Mouse (Mus musculus): ENCODE results near the gene Arntl.

- no peak for TF ChIP-seq CTCF (IDR thresholded peaks at IDR 0.05; ENCODE audit: control insufficient read depth, insufficient read depth, low read length)
- TF ChIP-seq POLR2A (IDR thresholded peaks at IDR 0.05; ENCODE audit: borderline replicate concordance, control insufficient read depth, low read depth, low read length), result no peak
Measured at GRCm38 (mm10) chr7:113238365-113238764, 31.1 kb downstream of the Arntl start.

All from bone marrow, adult 2 months (tissue).